ENCODE assay signal across 13 mouse cellular contexts in the genomic region with DNA sequence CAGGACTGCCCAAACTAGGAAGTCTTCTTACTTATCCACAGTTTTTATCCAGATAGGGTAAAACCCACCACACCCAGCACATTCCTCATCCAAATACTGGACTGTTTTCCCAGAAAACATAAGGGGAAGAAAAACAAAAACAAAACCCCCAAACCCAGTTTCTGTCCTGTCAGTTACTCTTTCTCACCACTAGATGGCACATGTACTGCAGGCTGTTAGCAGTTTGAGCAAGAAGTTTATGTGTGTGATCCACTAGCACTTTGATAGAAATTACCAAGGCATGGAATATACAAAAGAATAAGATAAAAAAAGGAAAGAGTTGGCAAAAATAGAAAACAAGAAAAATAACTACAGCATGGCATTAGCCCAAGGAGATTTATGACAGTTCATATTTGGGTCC.
A peak's percentile ranks its signal among the peaks of the same experiment; 100 is the strongest.
DNase-seq lines count a peak whose midpoint lies in the region; ATAC-seq and TF ChIP-seq lines count a peak whose summit lies in the region.
"Had no signal": no experiment of that assay in that cellular context is flagged by ENCODE, and none has a peak within 500 bp of the region (broad histone marks: within the 10 kb centered on the region; RNA-seq: fewer than 3 reads in every experiment).

No protein-coding gene starts in this region.

- ATAC-seq in hindbrain, embryonic 14.5 days (ENCODE audit: low FRiP score), result no peak
- ATAC-seq in common myeloid progenitor, adult 5-6 weeks (replicated peaks; ENCODE audit: low read depth, poor library complexity, severe bottlenecking), result peak; percentile 68; the same call in 1 of the 2 replicates
- ATAC-seq: activated CD4-positive, CD25-positive, alpha-beta regulatory T cell, adult 4 months had no signal

- no peaks in the 10 kb centered on the region for H3K36me3 ChIP-seq in hindbrain, embryonic 14.5 days (replicated peaks; ENCODE audit: control insufficient read depth, insufficient read depth)
- H3K36me3 ChIP-seq in hindbrain, embryonic 10.5 days, result no peaks in the 10 kb centered on the region
- no peaks in the 10 kb centered on the region for H3K36me3 ChIP-seq in testis, adult 2 months (ENCODE audit: control insufficient read depth, insufficient read depth, low read length)
- H3K36me3 ChIP-seq: hindbrain, embryonic 15.5 days; liver, embryonic 15.5 days had no signal

- no peaks in the 10 kb centered on the region for H3K27me3 ChIP-seq in hindbrain, embryonic 14.5 days (ENCODE audit: control insufficient read depth, insufficient read depth, low read length)
- no peaks in the 10 kb centered on the region for H3K27me3 ChIP-seq in hindbrain, embryonic 10.5 days (ENCODE audit: insufficient read depth, poor library complexity, severe bottlenecking)
- H3K27me3 ChIP-seq in testis, adult 2 months (ENCODE audit: control insufficient read depth, insufficient read depth, low read length), result no peaks in the 10 kb centered on the region
- H3K27me3 ChIP-seq: hindbrain, embryonic 15.5 days; liver, embryonic 15.5 days had no signal

- no peaks in the 10 kb centered on the region for H3K9me3 ChIP-seq in hindbrain, embryonic 14.5 days (ENCODE audit: control insufficient read depth, low read length)
- no peaks in the 10 kb centered on the region for H3K9me3 ChIP-seq in hindbrain, embryonic 10.5 days
- H3K9me3 ChIP-seq: hindbrain, embryonic 15.5 days; liver, embryonic 15.5 days had no signal

- no peak for TF ChIP-seq POLR2A in testis, adult 2 months (IDR thresholded peaks at IDR 0.05; ENCODE audit: control insufficient read depth, low read depth, low read length)

- no peak overlapping the region for H3K4me3 ChIP-seq in hindbrain, embryonic 14.5 days (replicated peaks; ENCODE audit: low read length)
- H3K4me3 ChIP-seq in hindbrain, embryonic 10.5 days, result no peak overlapping the region
- peak overlapping the region; percentile 16; the same call in 1 of the 2 replicates for H3K4me3 ChIP-seq in testis, adult 2 months (ENCODE audit: control insufficient read depth, low read depth, low read length)
- H3K4me3 ChIP-seq: hindbrain, embryonic 15.5 days; liver, embryonic 15.5 days; myocyte had no signal

- TF ChIP-seq CTCF in testis, adult 2 months (IDR thresholded peaks at IDR 0.05; ENCODE audit: control insufficient read depth, insufficient read depth, insufficient replicate concordance, low read depth, low read length), result no peak

- no peak overlapping the region for H3K4me2 ChIP-seq in hindbrain, embryonic 14.5 days (replicated peaks)
- H3K4me2 ChIP-seq: hindbrain, embryonic 15.5 days; liver, embryonic 15.5 days had no signal

- H3K27ac ChIP-seq in hindbrain, embryonic 14.5 days, result no peak overlapping the region
- no peak overlapping the region for H3K27ac ChIP-seq in hindbrain, embryonic 10.5 days
- H3K27ac ChIP-seq in testis, adult 2 months (ENCODE audit: control insufficient read depth, insufficient read depth, low read depth, low read length), result no peak overlapping the region
- H3K27ac ChIP-seq: hindbrain, embryonic 15.5 days; liver, embryonic 15.5 days had no signal

- no peaks in the 10 kb centered on the region for H3K4me1 ChIP-seq in hindbrain, embryonic 14.5 days (replicated peaks; ENCODE audit: control insufficient read depth, insufficient read depth, low read length)
- no peaks in the 10 kb centered on the region for H3K4me1 ChIP-seq in hindbrain, embryonic 10.5 days (replicated peaks)
- no peaks in the 10 kb centered on the region for H3K4me1 ChIP-seq in testis, adult 2 months (ENCODE audit: control insufficient read depth, insufficient read depth, low read length)
- H3K4me1 ChIP-seq: hindbrain, embryonic 15.5 days; liver, embryonic 15.5 days had no signal

- peak; percentile 63 for DNase-seq in hindbrain, embryonic 14.5 days (ENCODE audit: low spot score)
- DNase-seq in hindbrain, embryonic 10.5 days (ENCODE audit: low spot score), result no peak
- no peak for DNase-seq in testis, postnatal 14 days (ENCODE audit: low spot score)
- DNase-seq in right cerebral cortex, postnatal 14 days, result no peak
- DNase-seq in urinary bladder, adult 18-20 months (ENCODE audit: low spot score in 2 of 2), result no peak
- DNase-seq in gastrocnemius, adult 8-10 months (ENCODE audit: low spot score in 2 of 2), result no peak
- DNase-seq: thymus, postnatal 4 days had no signal

- no peak overlapping the region for H3K9ac ChIP-seq in hindbrain, embryonic 14.5 days
- H3K9ac ChIP-seq: hindbrain, embryonic 15.5 days; liver, embryonic 15.5 days had no signal
